Mouse (Mus musculus): ENCODE results near the gene Vmn2r88. TPM values are rescaled to one million over a fixed set of nuclear protein-coding genes. Genes with fewer than 3 reads are reported as not detected.
"Not testable (repeated sequence)": the region's sequence is repeated elsewhere in the genome, so short reads cannot be mapped to it uniquely, and the experiment has no call there.

Gene Vmn2r88
- polyA plus RNA-seq, 1 experiment from 2014 or later = not detected

DNA sequence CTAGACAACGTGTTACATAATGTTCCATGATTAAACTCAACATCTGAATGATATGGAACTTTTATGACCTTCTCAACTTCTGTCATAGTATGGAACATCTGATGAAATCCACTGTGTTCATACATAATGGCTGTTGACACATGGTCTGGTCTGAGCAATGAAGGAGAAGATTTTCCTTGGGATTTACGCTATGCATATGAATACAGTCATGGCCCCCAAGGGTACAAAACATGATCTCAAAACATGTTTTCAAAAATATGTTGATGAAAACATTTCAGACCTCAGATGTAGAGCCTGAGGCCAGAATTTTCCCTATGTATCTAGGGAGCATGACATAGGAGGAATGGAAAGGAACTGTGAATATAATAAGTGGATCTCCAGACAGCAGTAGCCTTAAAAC lies 40.9 kb downstream of the Vmn2r88 start, which contains the start of gene Vmn2r89:
Vmn2r89 (plus strand) TSS at position 301 of the 400 bp plus-strand sequence.
- H3K9me3 ChIP-seq (replicated peaks); H3K36me3 ChIP-seq; H3K9ac ChIP-seq; H3K27me3 ChIP-seq; H3K27ac ChIP-seq; H3K4me3 ChIP-seq; ATAC-seq (replicated peaks; ENCODE audit: insufficient number of reproducible peaks, insufficient read depth, low FRiP score, low read depth); H3K4me2 ChIP-seq; H3K4me1 ChIP-seq (replicated peaks): not testable (repeated sequence)
- 64% methylated on average over 2 of the region's 2 CpGs for WGBS

Other genes starting within 250 kb of the Vmn2r88 start
- gene Rnase2b, start 248.6 kb upstream of the Vmn2r88 start, polyA plus RNA-seq (2015; fragmentation: Nextera tagmentation; extraction: Ambion mirVana) = not detected in 2 replicates
- not detected in 2 replicates for gene Ang2, start 211.7 kb upstream of the Vmn2r88 start, polyA plus RNA-seq (2015; fragmentation: Nextera tagmentation; extraction: Ambion mirVana)
- not detected in 2 replicates for gene Ear14, start 207.4 kb upstream of the Vmn2r88 start, polyA plus RNA-seq (2015; fragmentation: Nextera tagmentation; extraction: Ambion mirVana)
- gene Rnase2a, start 154.7 kb upstream of the Vmn2r88 start, polyA plus RNA-seq (2015; fragmentation: Nextera tagmentation; extraction: Ambion mirVana) = not detected in 2 replicates
- not detected in 2 replicates for gene Gm7247, start 49.1 kb upstream of the Vmn2r88 start, polyA plus RNA-seq (2015; fragmentation: Nextera tagmentation; extraction: Ambion mirVana)
- gene Vmn2r89, start 41.0 kb downstream of the Vmn2r88 start, polyA plus RNA-seq (2015; fragmentation: Nextera tagmentation; extraction: Ambion mirVana) = not detected in 2 replicates
- not detected in 2 replicates for gene Gm5622, start 142.0 kb downstream of the Vmn2r88 start, polyA plus RNA-seq (2015; fragmentation: Nextera tagmentation; extraction: Ambion mirVana)
- gene Gm17175, start 163.2 kb downstream of the Vmn2r88 start, polyA plus RNA-seq (2015; fragmentation: Nextera tagmentation; extraction: Ambion mirVana) = not detected in 2 replicates
- gene Gm17174, start 181.3 kb downstream of the Vmn2r88 start, polyA plus RNA-seq (2015; fragmentation: Nextera tagmentation; extraction: Ambion mirVana) = not detected in 2 replicates
- gene Gm17078, start 200.5 kb downstream of the Vmn2r88 start, polyA plus RNA-seq (2015; fragmentation: Nextera tagmentation; extraction: Ambion mirVana) = not detected in 2 replicates
- gene Gm4181, start 224.8 kb downstream of the Vmn2r88 start, polyA plus RNA-seq (2015; fragmentation: Nextera tagmentation; extraction: Ambion mirVana) = not detected in 2 replicates

All from heart, embryonic 15.5 days (tissue).